Mouse (Mus musculus): ENCODE results near the gene Ttc23. TPM values are rescaled to one million over a fixed set of nuclear protein-coding genes. Genes with fewer than 3 reads are reported as not detected.

Ttc23 gene
- polyA plus RNA-seq, 1 experiment from 2014 or later: 64.9 TPM

DNA sequence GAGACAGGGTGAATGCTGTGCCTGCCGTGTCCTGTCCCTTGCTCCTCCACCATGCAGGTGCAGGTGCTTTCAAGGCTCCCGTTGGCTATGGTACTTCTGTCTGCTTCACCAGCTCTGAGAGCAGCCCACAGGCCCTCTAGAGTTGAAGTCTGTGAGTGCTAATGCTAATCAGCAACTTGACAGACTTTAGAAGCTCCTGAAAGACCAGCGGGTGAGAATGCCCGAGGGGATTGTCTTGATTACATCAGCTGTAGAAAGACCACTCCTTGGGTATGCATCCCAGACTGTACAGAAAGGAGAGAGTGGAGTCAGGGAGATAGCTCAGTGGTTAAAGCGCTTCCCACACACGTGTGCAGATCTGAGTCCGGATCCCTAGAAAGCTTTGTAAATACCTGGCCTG lies 144.0 kb downstream of the Ttc23 start:
- Histone ChIP-seq H3K9ac (ENCODE audit: low read length) (no peak overlapping the region), H3K4me3 (ENCODE audit: low read depth, low read length) (no peak overlapping the region), H3K27ac (replicated peaks; ENCODE audit: low read depth, low read length) (no peak overlapping the region), H3K27me3 (ENCODE audit: control insufficient read depth, insufficient read depth, low read length) (no peaks in the 10 kb centered on the region), H3K4me1 (ENCODE audit: control insufficient read depth, insufficient read depth, low read length) (peaks cover 8% of the 10 kb centered on the region), H3K4me2 (ENCODE audit: low read depth, severe bottlenecking) (no peak overlapping the region), H3K36me3 (ENCODE audit: control insufficient read depth, insufficient read depth, low read length) (no peaks in the 10 kb centered on the region), H3K9me3 (ENCODE audit: control insufficient read depth, low read length) (no peaks in the 10 kb centered on the region)
- no peak for DNase-seq (ENCODE audit: low spot score)
- ATAC-seq (ENCODE audit: insufficient number of reproducible peaks, low FRiP score, low TSS enrichment, low read depth): no peak
- 58% methylated on average over 7 of the region's 7 CpGs for WGBS

DNA sequence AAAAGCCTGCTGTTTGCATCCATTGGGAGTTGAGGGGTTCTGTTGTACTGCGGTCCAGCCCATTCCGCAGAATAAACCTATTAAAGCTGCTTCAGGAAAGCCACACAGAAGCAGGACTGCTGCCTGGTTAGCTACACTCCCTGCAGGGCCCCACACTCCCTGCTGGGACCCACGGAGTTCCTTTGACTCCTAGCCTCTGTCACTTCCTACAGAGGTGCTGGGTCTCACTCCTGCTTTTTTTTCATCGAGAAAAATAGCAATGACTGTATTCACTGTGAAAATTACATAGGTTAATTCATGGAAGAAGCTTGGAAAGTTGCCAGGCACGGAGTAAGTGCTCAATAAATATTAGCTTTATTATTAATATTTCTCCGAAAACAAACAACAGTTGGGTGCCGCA lies 146.2 kb downstream of the Ttc23 start:
- H3K4me1 ChIP-seq (ENCODE audit: control insufficient read depth, insufficient read depth, low read length): peaks cover 8% of the 10 kb centered on the region
- ATAC-seq (ENCODE audit: insufficient number of reproducible peaks, low FRiP score, low TSS enrichment, low read depth) (no peak), DNase-seq (ENCODE audit: low spot score) (no peak)
- no peaks in the 10 kb centered on the region for H3K9me3 ChIP-seq (ENCODE audit: control insufficient read depth, low read length)
- H3K4me2 ChIP-seq (ENCODE audit: low read depth, severe bottlenecking): no peak overlapping the region
- no peaks in the 10 kb centered on the region for H3K27me3 ChIP-seq (ENCODE audit: control insufficient read depth, insufficient read depth, low read length)
- no peak overlapping the region for H3K9ac ChIP-seq (ENCODE audit: low read length)
- no peak overlapping the region for H3K27ac ChIP-seq (replicated peaks; ENCODE audit: low read depth, low read length)
- H3K36me3 ChIP-seq (ENCODE audit: control insufficient read depth, insufficient read depth, low read length): no peaks in the 10 kb centered on the region
- whole genome bisulfite sequencing: 73% methylated on average over 7 of the region's 7 CpGs
- no peak overlapping the region for H3K4me3 ChIP-seq (ENCODE audit: low read depth, low read length)

DNA sequence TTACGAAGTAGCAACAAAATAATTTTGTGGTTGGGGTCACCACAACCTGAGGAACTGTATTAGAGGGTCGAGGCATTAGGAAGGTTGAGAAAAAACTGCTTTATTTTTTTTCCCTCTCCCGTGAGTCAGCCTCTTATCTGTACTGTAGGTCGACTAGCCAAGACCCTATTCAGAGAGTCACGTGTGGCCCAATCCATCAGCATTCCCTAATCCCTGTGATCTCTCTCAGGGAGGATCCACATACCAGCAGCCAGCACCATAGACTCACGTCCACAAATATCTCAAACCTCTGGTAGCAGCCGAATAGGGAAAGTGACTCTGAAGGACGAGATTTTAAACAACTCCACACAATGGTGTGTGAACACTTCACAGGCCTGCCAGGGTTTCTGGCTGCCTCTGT lies 149.9 kb downstream of the Ttc23 start:
- H3K4me2 ChIP-seq (ENCODE audit: low read depth, severe bottlenecking): no peak overlapping the region
- no peak overlapping the region for H3K27ac ChIP-seq (replicated peaks; ENCODE audit: low read depth, low read length)
- H3K4me3 ChIP-seq (ENCODE audit: low read depth, low read length): no peak overlapping the region
- no peaks in the 10 kb centered on the region for H3K36me3 ChIP-seq (ENCODE audit: control insufficient read depth, insufficient read depth, low read length)
- ATAC-seq (ENCODE audit: insufficient number of reproducible peaks, low FRiP score, low TSS enrichment, low read depth) (no peak), DNase-seq (ENCODE audit: low spot score) (no peak)
- H3K9ac ChIP-seq (ENCODE audit: low read length): no peak overlapping the region
- 25% methylated on average over 8 of the region's 8 CpGs for WGBS
- peaks cover 3% of the 10 kb centered on the region for H3K4me1 ChIP-seq (ENCODE audit: control insufficient read depth, insufficient read depth, low read length)
- no peaks in the 10 kb centered on the region for H3K27me3 ChIP-seq (ENCODE audit: control insufficient read depth, insufficient read depth, low read length)
- H3K9me3 ChIP-seq (ENCODE audit: control insufficient read depth, low read length): no peaks in the 10 kb centered on the region

DNA sequence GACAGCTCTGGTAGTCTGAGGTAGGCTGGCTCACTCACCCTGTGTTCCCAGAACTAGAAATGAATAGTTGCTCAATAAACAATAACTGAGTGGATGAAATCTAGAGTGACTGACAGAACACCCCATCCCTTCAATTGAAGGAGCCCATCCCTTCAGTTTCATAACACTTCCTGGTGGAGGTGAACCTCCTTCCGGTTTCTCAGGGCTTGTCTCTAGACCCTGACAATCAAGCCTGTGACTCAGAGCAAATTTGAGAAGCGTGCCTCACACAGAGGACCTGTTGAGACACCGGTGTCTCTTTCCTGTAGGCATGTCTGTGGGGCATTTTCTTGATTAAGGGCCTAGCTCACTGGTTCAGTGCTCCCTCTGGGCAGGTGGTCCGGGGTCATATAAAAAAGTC lies 151.3 kb downstream of the Ttc23 start:
- Histone ChIP-seq H3K9me3 (ENCODE audit: control insufficient read depth, low read length) (no peaks in the 10 kb centered on the region), H3K9ac (ENCODE audit: low read length) (no peak overlapping the region), H3K4me1 (ENCODE audit: control insufficient read depth, insufficient read depth, low read length) (no peaks in the 10 kb centered on the region), H3K36me3 (ENCODE audit: control insufficient read depth, insufficient read depth, low read length) (no peaks in the 10 kb centered on the region), H3K4me3 (ENCODE audit: low read depth, low read length) (no peak overlapping the region), H3K4me2 (ENCODE audit: low read depth, severe bottlenecking) (no peak overlapping the region), H3K27me3 (ENCODE audit: control insufficient read depth, insufficient read depth, low read length) (no peaks in the 10 kb centered on the region), H3K27ac (replicated peaks; ENCODE audit: low read depth, low read length) (no peak overlapping the region)
- 89% methylated on average over 4 of the region's 4 CpGs for whole genome bisulfite sequencing
- no peak for DNase-seq (ENCODE audit: low spot score)
- ATAC-seq (ENCODE audit: insufficient number of reproducible peaks, low FRiP score, low TSS enrichment, low read depth): no peak

DNA sequence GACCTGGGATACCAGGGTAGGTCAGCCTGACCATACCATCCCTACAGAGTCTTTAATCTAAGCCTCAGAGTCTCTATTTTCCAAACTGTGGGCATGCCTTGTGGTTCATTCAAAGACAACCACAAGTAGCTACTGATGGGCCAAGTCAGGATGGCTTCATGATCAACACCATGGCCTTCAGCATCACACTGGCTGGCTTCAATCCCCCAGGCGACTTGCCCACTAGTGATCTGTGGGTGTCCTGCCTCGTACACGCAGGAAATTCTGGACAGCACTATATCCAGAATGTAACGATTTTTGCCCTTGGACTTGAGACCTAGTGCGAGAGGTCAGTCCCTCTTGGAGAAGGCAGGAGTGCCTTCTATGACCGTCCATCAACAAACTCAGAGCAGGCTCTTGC lies 153.3 kb downstream of the Ttc23 start:
- no peaks in the 10 kb centered on the region for H3K9me3 ChIP-seq (ENCODE audit: control insufficient read depth, low read length)
- no peaks in the 10 kb centered on the region for H3K27me3 ChIP-seq (ENCODE audit: control insufficient read depth, insufficient read depth, low read length)
- H3K4me2 ChIP-seq (ENCODE audit: low read depth, severe bottlenecking): no peak overlapping the region
- no peak overlapping the region for H3K4me3 ChIP-seq (ENCODE audit: low read depth, low read length)
- no peak for ATAC-seq (ENCODE audit: insufficient number of reproducible peaks, low FRiP score, low TSS enrichment, low read depth)
- 87% methylated on average over 6 of the region's 6 CpGs for WGBS
- no peak overlapping the region for H3K9ac ChIP-seq (ENCODE audit: low read length)
- no peaks in the 10 kb centered on the region for H3K36me3 ChIP-seq (ENCODE audit: control insufficient read depth, insufficient read depth, low read length)
- no peak for DNase-seq (ENCODE audit: low spot score)
- no peaks in the 10 kb centered on the region for H3K4me1 ChIP-seq (ENCODE audit: control insufficient read depth, insufficient read depth, low read length)
- no peak overlapping the region for H3K27ac ChIP-seq (replicated peaks; ENCODE audit: low read depth, low read length)

DNA sequence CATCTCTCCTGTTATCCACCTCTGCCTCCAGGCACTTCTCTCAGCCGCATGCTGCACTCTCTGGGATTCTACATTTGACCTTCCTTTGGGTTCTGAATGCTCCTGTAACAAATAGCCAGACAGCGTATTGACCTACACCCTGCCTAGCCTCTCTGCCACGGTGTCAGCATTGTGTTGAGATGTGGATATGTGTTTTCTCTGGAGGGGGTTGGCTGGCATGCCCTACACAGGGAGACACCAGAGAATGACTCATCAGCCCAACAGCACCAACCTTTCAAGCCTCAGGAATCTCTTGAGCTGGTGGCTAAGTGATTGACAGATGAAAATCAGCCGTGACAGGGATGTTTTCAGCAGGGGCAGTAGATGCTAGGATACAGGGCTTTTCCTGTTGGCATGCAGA lies 153.8 kb downstream of the Ttc23 start:
- H3K4me1 ChIP-seq (ENCODE audit: control insufficient read depth, insufficient read depth, low read length): no peaks in the 10 kb centered on the region
- H3K4me2 ChIP-seq (ENCODE audit: low read depth, severe bottlenecking): no peak overlapping the region
- no peaks in the 10 kb centered on the region for H3K9me3 ChIP-seq (ENCODE audit: control insufficient read depth, low read length)
- DNase-seq (ENCODE audit: low spot score) (no peak), ATAC-seq (ENCODE audit: insufficient number of reproducible peaks, low FRiP score, low TSS enrichment, low read depth) (no peak)
- H3K36me3 ChIP-seq (ENCODE audit: control insufficient read depth, insufficient read depth, low read length): no peaks in the 10 kb centered on the region
- H3K27ac ChIP-seq (replicated peaks; ENCODE audit: low read depth, low read length): no peak overlapping the region
- no peaks in the 10 kb centered on the region for H3K27me3 ChIP-seq (ENCODE audit: control insufficient read depth, insufficient read depth, low read length)
- H3K4me3 ChIP-seq (ENCODE audit: low read depth, low read length): no peak overlapping the region
- 83% methylated on average over 4 of the region's 4 CpGs for WGBS
- H3K9ac ChIP-seq (ENCODE audit: low read length): no peak overlapping the region

DNA sequence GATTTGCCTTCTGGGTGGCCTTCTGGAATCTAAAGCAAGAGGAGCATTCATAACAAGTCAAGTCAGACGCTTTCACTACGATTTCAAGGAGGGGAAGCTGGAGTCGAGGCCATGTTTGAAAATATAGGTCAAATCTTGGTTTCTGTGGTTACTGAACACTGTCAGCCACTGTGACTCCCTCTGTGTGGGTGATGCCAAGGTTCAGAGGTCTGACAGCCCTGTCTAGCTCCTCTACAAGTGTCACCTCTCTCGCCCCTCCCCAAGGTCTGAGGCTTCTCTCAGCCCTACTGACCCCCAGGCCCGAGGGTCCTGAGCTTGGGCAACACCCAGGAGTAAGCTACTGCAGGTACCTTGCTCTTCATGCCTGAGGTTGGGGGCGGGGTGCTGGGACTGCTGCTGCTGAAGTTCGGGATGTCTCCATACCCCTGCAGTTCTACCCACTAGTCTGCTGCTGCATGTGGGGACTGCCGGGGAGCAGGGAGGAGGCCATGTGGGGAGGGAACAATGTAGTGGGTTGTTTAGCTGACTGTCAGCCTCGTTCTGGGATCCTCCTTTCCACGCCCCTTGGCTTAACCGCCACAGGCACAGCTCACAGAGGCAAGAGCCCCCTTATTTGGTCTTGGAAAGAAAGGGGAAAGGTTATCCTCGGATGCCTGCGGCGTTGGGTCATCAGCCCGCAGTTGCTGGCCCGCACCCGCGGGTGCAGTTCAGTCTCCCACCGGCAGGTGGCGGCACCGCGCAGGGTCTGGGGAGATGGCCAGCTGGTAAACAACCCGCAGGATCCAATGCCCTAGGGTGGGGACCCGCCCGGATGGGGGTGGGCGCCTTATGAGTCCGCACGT lies 156.0 kb downstream of the Ttc23 start:
- ATAC-seq (ENCODE audit: insufficient number of reproducible peaks, low FRiP score, low TSS enrichment, low read depth) (peak; percentile 70), DNase-seq (ENCODE audit: low spot score) (peak; percentile 94)
- Histone ChIP-seq H3K4me1 (ENCODE audit: control insufficient read depth, insufficient read depth, low read length) (no peaks in the 10 kb centered on the region), H3K27me3 (ENCODE audit: control insufficient read depth, insufficient read depth, low read length) (no peaks in the 10 kb centered on the region), H3K9me3 (ENCODE audit: control insufficient read depth, low read length) (no peaks in the 10 kb centered on the region), H3K36me3 (ENCODE audit: control insufficient read depth, insufficient read depth, low read length) (no peaks in the 10 kb centered on the region), H3K4me3 (ENCODE audit: low read depth, low read length) (peak overlapping the region; percentile 27), H3K27ac (replicated peaks; ENCODE audit: low read depth, low read length) (no peak overlapping the region), H3K9ac (ENCODE audit: low read length) (peak overlapping the region; percentile 40; the same call in 1 of the 2 replicates), H3K4me2 (ENCODE audit: low read depth, severe bottlenecking) (peak overlapping the region; percentile 74)
- WGBS: 19% methylated on average over 28 of the region's 28 CpGs

DNA sequence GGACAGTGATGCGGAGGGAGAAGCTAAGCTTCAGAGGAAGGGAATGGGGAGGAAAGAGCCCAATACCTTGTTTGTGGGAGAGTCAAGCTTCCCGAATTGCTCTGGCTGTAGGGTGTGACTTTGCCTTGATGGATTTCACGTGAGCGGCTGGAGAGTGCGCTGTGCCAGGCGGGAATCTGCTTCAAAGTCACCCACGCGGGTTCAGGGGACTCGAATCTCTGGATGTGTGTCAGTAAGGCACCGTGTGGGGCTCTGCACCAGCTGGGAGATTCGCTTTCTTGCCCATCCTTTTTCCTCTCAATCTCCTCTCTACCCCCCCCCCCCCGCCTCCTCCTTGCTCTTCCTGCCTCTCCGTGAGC lies 156.6 kb downstream of the Ttc23 start:
- WGBS: 14% methylated on average over 12 of the region's 13 CpGs
- no peak overlapping the region for H3K27ac ChIP-seq (replicated peaks; ENCODE audit: low read depth, low read length)
- ATAC-seq (ENCODE audit: insufficient number of reproducible peaks, low FRiP score, low TSS enrichment, low read depth): no peak
- no peaks in the 10 kb centered on the region for H3K4me1 ChIP-seq (ENCODE audit: control insufficient read depth, insufficient read depth, low read length)
- H3K4me2 ChIP-seq (ENCODE audit: low read depth, severe bottlenecking): peak overlapping the region; percentile 74
- peak overlapping the region; percentile 27 for H3K4me3 ChIP-seq (ENCODE audit: low read depth, low read length)
- H3K9ac ChIP-seq (ENCODE audit: low read length): peak overlapping the region; percentile 40; the same call in 1 of the 2 replicates
- DNase-seq (ENCODE audit: low spot score): no peak
- no peaks in the 10 kb centered on the region for H3K9me3 ChIP-seq (ENCODE audit: control insufficient read depth, low read length)
- no peaks in the 10 kb centered on the region for H3K36me3 ChIP-seq (ENCODE audit: control insufficient read depth, insufficient read depth, low read length)
- H3K27me3 ChIP-seq (ENCODE audit: control insufficient read depth, insufficient read depth, low read length): no peaks in the 10 kb centered on the region
